Mouse (Mus musculus) urinary bladder, postnatal 10 days (tissue): ENCODE results near the gene Wfdc10.
A peak's percentile ranks its signal among the peaks of the same experiment; 100 is the strongest.
"Not testable (repeated sequence)": the region's sequence is repeated elsewhere in the genome, so short reads cannot be mapped to it uniquely, and the experiment has no call there.

ENCODE experiments used
- DNase-seq: peaks from one replicate; pipeline ENCODE4 v3.0.0; 2022; ENCODE audit warnings: low spot score

The Wfdc10 gene

DNA sequence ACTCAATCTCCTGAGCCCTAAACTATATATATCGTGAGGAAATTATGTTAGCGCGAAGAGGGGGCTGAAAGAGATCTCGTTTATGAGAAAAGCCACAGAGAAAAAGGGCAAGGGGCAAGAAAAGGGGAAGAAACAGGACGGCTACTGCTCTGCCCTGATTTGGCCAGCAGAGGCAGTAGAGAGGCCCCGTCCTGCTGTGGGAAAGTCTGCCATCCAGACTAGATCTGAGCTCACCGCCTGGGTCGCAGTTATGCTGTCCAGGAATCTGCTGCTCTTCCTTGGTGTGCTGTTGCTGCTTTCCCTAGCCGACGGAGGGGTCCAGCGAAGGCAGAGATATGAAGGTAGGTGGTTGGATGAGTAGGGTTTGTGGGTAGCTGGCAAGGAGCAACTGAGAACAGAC, at the start of gene Wfdc10:
TSS of gene Wfdc10 (plus strand) at position 189 of the 400 bp plus-strand sequence.
- no peak for DNase-seq

DNA sequence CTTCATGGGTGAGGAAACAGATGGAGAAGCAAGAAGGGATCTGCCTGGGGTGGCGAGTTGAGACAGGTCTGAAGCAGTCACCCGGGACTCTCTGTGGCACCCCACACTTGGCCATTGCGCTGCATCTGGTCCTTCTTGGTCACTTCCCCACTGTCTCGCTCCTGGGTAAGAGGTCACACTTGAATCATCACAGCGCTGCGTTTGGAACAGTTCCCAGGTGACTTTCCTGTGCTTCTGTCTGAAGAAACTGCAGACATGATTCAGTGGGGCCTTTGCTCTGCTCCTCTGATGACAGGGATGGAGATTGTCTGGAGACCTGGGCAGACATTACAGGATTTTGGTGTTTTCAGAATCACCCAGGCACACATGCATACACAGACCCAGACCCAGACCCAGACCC, 47.1 kb upstream of the Wfdc10 start:
- DNase-seq, result no peak

DNA sequence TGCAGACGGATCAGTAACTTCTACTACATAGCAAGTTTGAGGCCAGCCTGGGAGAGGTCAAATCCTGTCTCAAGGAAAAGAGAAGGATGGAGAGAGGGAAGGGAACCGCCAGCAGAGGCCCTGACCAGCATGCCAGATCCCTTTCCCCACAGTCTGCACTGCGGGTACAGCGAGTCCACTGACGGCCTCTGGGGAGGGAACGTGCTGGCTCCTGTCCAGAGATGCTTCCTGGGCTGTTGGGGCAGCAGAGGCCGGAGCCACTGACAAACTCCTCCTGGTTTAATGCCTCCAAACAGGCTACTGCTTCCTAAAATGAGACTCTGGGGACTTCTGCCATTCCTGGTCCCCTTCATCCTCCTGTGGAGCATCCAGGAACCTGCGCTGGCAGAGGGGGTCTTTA, 42.4 kb upstream of the Wfdc10 start, which contains the start of the genes Wfdc6b and Wfdc8:
TSS of gene Wfdc6b (plus strand) at position 52 of the 400 bp plus-strand sequence.
TSS of gene Wfdc8 (minus strand) at position 156 of the 400 bp plus-strand sequence.
- DNase-seq, result not testable (repeated sequence)

DNA sequence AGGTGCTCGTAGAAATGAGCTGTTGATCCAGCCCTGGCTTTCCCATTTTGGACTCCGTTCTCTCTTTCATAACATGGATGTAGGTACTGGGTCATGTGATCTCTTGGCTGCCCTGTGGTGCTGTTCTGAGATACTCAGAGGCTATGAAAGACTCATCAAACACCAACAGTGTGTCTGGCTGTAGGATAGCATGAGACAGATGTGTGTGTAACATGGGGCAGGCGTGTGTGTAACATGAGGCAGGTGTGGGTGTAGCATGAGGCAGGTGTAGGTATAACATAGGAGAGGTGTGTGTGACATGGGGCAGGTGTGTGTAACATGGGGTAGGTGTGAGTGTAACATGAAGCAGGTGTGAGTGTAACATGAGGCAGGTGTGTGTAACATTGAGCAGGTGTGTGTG, 40.5 kb upstream of the Wfdc10 start:
- DNase-seq, result no peak

DNA sequence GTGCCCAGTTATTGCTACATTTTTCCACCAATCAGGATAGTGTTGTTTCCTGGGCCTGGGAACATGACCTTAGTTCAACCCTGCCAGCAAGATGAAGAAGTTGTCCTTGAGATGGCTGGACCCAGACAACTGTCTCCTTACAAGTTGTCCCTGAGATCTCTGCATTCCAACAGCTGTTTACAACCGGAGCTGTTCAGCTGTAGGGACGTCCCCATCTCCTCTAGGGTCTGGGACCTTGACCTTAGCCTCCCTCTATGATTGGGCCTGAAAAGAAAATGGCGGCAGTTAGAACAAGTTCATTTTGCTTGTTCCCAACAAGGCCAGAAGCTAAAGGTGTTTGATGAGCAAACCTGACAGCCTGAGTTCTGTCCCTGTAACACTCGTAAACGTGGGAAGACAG, 36.8 kb upstream of the Wfdc10 start:
- DNase-seq, result no peak

DNA sequence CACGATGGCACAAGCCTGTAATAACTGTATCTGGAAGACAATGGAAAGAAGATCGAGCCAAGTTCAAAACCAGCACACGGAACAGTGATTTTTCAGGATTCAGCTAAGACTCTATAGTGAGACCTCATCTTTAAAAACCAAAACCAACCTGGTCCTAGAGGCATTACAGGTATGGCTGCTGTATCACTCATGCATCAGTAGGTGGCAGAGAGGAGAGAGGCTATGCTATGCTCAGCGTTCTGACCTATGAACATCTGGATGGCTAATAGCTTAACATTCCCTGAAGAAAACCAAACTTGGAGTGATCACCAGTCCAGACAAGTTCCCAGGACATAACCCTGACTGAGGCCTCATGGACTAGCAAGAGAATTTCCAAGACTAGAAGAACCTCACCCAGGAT, 34.1 kb upstream of the Wfdc10 start:
- no peak for DNase-seq

DNA sequence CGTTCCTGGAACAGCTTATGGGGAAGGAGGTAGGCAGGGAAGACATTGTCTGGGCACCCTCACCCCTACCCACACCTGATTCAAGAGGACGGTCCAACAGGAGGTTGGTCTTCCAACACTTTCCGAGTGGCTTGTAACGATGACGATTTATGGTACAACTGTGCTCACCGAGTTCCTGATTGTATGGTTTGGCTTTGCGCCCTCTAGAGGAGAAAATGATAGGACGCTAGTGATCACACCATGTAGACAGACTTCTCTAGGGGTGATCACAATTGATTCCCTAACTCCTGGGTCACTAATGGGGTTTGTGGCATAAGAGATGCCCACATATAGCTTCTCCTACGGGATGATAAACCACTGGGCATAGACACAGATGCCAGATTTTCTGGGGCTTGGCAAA, 20.6 kb upstream of the Wfdc10 start:
- no peak for DNase-seq

DNA sequence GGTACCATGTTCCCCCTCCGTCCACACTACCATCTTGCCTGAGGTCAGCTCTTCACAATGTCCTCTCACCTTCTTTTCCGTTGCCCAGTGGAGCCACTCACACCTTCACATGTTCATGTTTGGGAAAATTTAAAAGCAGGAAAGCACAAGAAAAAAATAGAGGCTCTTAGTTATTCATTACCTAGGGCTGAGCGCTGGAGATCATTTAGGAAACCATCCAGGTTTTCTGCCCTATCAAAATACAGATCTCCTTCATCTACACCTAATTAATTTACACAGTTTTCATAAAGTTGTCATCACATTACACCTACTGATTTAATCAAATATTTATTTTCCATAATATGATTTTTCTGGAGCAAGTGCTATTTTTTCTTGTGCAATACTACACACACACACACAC, 17.1 kb upstream of the Wfdc10 start, which contains the start of gene Wfdc16:
TSS of gene Wfdc16 (minus strand) at position 101 of the 400 bp plus-strand sequence.
- no peak for DNase-seq

DNA sequence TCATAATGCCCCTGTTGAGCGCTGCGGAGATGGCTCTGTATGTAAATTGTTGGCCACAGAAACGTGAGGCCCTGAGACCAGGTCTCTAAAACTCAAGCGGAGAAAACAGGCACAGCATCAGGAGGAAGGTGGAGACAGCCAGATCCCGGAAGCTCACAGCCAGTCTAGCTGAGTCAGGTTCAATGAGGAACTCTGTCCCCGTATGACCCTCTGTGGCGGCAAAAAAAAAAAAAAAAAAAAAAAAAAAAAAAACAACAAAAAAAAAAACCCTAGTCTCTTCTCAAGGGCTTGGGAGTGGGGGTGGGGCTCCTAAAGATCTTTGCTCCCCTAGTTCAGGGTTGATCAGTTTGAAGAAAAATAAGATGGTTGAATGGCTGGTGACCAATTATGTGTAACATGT, 14.7 kb upstream of the Wfdc10 start:
- no peak for DNase-seq

DNA sequence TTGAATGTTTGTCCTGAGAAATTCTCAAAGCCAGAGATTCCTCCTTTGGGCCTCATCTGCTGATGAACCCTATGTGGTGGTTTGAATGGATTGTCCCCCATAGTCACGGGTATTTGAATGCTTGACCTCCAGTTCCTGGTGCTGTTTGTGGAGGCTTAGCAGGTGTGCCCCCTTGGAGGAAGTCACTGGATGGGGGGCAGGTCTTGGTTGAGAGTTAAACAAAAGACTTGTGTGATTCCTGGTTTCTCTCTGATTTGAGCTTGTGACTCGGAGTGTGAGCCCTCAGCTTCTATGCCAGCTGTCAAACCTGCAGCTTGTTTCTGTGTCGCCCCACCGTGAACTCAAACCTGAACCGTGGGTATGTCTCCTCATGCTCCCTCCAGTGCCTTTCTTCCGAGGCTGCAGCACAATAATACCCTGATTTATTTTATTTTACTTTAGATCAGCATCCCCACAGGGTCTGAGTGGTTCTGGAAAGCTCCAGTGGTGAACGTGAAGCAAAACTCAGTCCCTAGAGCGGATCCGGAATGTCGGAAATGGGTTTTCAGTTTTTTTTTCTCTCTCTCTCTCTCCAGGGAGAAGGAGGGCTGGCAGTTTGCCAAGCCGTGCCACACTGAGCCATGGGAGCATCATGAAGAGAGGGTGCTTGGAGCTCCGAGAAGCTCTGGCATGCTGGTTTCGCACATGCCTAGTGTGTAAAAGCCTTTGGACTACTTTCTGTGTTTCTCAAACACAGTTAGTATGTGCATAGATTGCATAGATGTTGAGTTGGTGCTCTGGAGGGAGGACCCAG, 13.8 kb upstream of the Wfdc10 start:
- no peak for DNase-seq

DNA sequence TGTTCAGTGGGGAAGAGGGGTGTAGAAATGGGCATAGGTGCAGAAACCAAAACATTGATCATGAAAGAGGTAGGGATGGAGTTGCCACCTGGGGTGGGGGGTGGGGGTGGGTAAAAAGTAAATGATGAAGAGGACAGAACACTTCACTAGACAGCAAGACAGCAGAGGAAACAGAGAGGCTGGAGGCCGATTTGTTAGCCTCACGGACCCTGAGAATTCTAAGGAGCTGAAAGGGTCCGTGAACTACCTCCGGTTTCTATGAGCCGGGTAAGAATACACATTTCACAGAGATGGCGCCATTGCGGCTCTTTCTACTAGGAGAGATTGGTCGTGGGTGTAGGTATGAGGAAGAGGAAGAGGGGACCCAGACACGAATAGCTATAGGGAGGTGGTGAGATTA, 637 bp downstream of the Wfdc10 start, which contains the start of gene Wfdc9:
TSS of gene Wfdc9 (minus strand) at position 101 of the 400 bp plus-strand sequence.
- DNase-seq, result no peak

DNA sequence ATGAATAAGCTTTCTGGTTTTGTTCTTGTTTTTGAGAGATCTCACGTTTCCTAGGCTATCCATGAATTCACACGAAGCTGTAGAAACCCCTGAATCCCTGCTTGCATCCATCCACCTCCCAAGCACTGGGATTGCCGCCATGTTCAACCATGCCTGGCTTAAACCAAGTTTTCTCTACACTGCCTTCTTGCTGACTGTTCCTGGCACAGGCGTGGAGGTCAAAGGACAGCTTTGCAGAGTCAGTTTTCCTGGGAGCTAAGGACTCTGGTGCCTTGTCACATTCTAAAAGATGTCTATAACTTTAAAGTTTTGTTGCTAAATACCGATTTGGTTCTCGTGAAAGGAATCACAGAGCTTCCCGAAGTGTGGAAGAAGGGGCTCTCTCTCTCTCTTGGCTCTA, 9.0 kb downstream of the Wfdc10 start:
- no peak for DNase-seq

DNA sequence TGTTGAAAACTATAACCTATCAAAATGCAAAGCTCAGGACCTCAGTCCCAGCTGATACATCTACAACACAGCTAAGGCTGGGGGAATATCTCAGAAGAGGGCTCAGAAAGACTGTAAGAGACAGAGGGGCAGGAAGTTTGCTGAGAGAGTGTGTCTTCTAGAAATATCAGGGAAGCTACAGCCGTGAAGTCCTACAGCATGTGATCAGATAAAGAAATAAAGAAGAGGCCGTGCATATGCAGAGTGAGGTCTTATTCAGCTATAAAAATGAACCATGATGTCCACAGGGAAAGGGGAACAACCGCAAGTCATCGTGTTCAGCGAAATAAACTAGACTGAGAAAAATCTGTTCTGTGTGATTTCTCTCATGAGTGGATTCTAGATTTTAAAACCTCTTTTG, 14.4 kb downstream of the Wfdc10 start:
- DNase-seq, result no peak

DNA sequence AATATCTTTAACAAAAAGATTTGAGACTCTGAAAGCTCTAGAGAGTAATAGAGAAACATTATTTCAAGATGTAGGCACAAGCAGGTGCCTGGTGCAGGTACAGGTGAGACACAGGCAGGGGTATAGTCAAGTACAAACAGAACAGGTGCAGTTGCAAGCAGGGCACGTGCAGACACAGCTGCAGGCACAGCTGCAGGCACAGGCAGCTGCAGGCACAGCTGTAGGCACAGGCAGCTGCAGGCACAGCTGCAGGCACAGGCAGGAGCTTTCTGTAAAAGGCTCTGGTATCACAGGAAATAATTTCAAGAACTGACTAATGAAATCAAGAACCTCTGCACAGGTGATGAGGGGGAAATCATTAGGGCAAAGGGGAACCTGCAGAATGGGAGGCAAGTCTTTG, 15.1 kb downstream of the Wfdc10 start:
- no peak for DNase-seq

DNA sequence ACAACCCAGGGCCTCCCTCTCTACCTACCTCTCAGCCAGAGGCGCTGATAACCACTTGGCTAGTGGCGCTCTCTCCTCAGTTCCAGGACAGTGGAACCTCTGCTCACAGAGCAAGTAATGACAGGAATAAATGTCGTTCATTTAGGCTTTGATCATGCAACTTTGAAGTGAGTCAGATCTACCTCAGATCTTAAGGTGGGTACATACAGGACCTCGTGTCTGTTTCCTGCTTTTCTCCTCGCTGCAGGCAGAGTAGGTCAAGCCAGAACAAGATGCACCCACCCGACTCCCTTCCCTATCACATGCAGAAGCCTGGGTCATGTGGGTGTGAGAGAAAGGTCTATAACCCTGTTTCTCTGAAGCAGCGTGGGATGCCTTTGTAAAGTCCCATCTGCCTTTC, 18.1 kb downstream of the Wfdc10 start, which contains the start of gene Wfdc11:
TSS of gene Wfdc11 (minus strand) at position 101 of the 400 bp plus-strand sequence.
- no peak for DNase-seq

DNA sequence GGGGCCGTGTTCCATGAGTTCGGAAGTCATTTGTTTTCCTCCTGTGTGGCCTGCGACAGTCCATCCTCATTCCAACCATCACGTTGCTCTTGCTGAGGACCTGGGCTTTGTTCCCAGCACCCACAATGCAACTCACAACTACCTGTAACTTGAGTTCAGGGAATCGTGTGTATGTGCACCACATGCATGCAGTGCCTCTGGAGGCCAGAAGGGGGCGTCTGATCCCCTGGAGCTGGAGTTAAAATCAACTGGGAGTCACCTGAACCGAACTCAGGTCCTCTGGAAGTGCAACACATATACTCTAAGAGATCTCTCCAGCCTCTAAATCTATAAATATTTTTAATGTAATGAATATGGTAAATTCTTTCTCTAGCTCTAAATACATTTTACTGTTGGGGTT, 20.3 kb downstream of the Wfdc10 start:
- no peak for DNase-seq

DNA sequence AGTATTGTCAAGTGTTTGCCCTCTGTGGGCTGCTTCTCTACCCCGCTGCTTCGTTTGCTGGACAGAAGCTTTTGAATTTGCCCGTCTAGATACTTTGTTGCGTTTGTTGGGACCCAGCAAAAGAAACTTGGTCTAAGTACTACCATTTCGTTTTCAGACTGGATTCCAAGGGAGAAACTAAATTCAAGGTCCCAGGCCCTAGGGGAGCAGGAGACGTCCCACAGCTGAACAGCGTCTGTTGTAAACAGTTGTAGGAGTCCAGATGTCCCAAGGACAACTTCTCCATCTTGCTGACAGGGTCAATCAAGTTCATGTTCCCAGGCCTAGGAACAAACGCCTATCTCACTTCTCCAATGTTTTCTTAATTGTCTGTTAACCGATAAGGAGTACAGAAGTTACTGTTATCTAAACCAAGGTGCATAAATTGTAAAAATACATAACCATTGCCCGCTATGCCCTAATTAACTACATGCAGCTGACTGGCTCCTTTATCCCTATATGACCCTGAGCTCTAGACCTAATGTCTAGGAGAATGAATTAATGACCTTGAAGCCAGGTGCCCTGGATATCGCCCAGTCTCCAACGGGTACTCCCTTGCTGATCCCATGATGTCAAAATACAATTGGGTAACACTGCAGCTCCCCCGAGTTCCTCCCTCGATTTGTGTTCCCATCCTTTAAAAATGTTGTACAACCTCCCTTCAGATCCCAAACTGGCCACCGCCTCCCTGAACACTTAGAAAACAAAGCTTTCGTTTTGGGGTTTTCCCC, 21.3 kb downstream of the Wfdc10 start:
- no peak for DNase-seq

DNA sequence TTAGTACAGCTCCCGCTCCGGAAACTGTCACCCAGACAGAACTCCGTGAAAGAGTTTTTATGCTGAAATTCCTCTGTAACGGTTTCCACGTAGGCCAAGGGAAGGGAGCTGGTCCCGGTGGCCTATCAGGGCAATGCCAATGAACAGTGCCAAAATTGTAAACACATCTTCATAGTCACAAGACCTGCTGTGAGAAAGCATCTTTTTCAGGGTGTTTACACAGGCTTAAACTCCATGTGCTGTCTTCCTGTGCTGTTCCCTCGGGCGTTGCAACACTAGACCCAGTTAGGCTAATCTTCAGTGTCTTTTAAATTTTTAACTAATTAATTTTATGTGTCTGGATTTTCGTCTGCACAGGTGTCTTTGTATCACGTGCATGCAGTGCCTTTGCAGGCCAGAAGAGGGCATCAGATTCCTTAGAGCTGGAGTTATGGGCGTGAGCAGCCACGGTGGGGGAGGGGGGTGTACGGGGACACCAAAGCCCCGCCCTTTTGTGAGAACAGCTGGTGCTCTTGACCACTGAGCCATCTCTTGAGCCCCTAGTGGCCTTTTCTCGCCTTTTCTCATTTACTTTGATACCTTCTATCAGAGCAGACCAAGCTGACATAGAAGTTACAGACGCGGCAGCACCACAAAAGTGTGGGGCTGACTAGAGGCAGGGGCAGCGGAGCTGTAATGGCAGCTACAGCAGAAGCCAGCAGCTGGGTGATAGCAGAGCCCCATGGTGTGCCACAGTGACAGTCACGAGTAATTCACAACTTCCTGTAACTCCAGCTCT, 23.2 kb downstream of the Wfdc10 start:
- peak; percentile 29 for DNase-seq

DNA sequence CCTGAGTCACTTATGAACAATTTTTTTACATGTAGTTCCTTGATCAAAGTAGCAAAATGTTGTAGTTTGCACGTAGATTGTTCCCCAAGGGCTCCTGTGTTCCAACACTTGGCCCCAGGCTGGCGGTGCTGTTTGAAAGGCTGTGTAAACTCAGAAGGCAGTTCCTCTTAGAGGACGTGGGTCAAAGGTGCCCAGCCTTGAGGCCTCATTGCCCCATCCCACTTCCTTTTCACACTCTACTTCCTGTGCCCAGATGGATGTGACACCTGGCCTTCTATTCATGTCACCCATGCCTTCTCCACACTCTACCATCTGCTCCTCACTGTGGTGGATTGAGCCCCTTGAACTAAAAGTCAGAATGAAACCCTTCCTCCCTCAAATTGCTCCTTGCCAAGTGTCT, 24.1 kb downstream of the Wfdc10 start:
- DNase-seq, result no peak

DNA sequence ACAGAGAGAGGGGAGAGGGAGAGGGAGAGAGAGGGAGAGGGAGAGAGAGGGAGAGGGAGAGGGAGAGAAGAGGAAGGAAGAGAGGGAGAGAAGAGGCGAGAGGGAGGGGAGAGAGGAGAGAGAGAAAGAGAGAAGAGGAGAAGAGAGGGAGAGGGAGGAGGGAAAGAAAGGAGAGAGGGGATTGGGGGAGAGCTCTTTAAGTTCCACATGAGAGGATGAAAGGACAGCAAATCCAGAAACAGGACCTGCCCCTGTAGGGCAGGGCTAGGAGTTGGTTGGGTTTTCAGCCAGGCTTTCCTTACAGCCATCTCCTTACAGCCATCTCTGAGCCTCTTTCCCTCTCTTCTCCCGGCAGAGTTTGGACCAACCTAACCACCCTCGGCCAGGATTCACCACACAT, 29.0 kb downstream of the Wfdc10 start, which contains the start of gene Wfdc13:
TSS of gene Wfdc13 (plus strand) at position 301 of the 400 bp plus-strand sequence.
- DNase-seq, result no peak

DNA sequence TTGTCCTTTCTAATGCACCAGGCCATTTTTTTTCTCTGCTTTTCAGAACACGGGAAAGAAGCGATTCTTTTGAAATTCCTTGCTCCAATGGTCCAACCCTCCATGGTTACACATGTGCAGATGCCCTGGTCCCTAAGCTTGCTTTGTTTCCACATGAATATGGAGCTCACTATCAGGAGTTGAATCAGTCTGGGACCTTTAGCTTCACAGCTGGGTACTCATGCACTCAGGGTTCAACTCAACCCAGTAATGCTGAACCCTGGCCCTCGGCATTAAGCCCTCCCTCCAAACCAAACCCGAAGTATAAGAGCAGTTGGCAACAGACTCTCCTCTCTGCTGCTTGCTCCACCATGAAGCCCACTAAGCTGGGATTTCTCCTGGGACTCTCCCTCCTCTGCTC, 42.4 kb downstream of the Wfdc10 start, which contains the start of gene Spint4:
TSS of gene Spint4 (plus strand) at position 301 of the 400 bp plus-strand sequence.
- DNase-seq, result no peak

DNA sequence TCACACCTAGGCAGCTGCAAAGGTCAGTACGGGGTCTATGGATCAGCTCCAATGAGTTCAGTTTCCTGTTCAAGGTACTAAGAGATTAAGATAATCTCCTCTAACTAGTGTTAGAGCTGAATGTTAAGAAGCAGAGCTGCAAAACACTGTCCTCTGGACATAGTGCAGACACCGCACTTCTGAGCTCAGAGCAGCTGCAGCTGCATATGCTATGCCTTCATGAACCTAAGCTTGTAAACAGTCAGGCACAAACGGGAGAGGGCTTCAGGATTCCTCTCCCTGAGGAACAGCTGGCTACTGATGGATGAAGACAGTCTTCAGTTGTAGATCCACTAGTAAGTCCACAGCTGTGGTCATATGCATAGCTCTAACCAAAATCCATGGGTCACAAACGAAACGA, 45.1 kb downstream of the Wfdc10 start:
- DNase-seq, result no peak
